Mouse (Mus musculus) embryonic fibroblast, embryonic 13.5 days (primary cell): ENCODE data around the gene Nab2.

ENCODE experiments used
- CTCF ChIP-seq: IDR thresholded peaks from 2 replicates; pipeline ENCODE4 v1.5.1; 2011; ENCODE audit warnings: mild to moderate bottlenecking, control low read depth, low read length, moderate library complexity, borderline replicate concordance; ENCODE audit not compliant: insufficient read depth
- POLR2A ChIP-seq: IDR thresholded peaks from 2 replicates; pipeline ENCODE4 v1.6.1; 2011; ENCODE audit warnings: low read depth, mild to moderate bottlenecking, control low read depth, low read length, moderate library complexity

DNA sequence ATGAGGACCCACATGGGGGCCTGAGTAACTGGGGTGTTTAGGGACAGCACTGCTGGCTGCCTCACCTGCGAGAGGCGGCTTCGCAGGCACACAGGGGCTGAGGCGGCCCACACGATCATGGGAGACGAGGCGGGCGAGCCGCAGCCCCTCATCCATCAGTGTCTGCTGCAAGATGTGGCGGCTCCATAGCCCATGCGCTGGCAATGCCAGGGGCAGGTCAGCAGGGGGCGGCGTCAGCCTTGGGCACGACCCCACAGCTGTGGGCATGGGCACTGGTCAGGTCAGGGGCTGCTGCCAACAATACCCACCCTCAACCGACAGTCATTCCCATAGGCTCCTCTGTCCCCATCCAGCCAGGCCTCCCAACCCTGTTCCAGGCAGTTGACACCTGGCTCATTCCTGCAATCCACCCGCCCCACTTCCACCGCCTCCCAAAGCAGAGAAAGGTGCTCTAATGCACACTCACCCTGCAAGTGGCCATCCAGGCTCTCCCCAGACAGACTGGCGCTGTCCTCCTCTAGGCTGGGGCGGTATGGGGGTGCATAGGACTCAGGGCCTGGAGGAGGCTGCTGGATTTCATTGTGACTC is 5.6 kb downstream of the Nab2 start:
- TF ChIP-seq CTCF (peak; percentile 41; the same call in 1 of the 2 replicates), POLR2A (peak; percentile 20; the same call in 1 of the 2 replicates)
